Mouse (Mus musculus) layer of hippocampus, postnatal 10 days (tissue): ENCODE data around the gene C530008M17Rik. TPM values are rescaled to one million over a fixed set of nuclear protein-coding genes. Genes with fewer than 3 reads are reported as not detected.
A peak's percentile ranks its signal among the peaks of the same experiment; 100 is the strongest.

ENCODE experiments used
- DNase-seq, 2 experiments: peaks; one replicate each; pipeline ENCODE4 v3.0.0; 2021; ENCODE audit warnings: low spot score in 2 of 2
- total RNA-seq, 2 experiments: library from RNA; stranded (reverse); gene quantifications; 2 replicates each; pipeline ENCODE4 v1.2.3; 2021

Gene C530008M17Rik
- total RNA-seq, 2 experiments from 2014 or later = 197 to 205 TPM

DNA sequence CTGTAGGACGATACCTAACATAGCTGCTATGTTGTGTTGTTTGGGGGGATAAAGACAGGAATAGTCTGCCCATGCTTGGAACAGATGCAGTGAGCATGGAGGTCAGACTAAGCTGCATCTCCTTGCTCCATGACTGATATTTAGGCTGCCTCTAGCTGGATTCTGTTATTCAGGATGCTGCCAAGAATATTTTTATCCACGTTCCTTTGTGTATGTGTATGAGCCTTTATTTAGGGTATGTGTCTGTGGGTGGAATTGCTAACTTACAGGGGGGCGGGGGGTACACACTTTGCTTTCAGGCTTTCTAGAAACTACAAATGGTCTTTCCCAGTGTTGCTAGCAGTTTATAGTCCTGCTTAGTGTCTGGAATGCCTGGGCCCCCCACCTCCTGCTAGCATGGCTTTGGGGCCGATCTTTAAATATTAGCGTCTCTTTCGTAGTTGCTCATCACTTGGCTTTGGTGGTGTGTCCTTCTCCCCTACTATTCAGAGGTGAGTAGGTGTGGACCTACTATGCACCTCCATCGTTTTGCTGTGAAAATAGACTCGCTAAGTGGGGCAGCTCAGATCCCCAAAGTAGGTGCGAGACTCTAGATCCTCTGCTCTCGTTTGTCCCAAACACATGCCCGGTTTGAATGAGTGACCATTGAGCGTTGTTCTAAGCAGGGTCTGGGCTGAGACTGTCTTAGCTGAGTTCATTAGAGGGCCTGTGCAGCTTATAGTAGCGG is 45.0 kb downstream of the C530008M17Rik start:
- no peak for DNase-seq

DNA sequence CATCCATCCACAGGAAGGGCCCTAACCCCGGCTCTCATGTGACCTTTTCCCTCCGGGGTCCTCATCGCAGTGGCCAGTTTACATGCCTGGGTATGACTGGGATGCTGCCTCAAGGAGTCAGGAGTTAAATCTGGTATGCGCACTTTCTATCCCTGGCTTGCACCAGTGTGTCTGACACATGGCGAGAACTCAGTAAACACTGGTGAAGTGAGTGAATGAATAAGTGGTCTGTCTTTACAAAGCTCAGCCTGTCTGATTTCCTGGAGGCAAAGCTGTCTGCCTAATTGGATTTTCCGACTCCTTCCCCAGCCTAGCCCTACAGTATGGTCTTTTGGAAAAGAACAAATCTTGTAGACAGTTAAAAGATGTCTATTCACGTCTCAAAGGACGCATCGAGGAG is 45.8 kb downstream of the C530008M17Rik start:
- no peak for DNase-seq

DNA sequence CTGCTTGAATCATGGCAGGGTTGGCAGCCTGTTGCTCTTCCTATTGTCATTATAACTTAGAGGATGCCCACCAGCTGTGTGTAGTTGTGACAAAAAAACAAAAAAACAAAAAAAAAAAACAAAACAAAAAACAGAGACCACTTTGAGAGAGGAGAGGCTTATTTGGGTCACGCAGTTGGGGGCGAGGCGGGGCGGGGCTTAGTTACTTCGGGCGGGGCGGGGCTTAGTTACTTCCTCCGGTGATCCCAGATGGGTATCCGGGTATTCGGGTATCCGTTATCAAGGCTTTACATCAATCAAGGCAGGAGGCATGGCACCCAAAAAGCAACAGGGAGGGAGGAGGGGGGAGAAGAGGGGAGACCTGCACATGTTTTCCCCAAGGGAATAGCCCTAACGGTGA is 46.3 kb downstream of the C530008M17Rik start:
- no peak for DNase-seq

DNA sequence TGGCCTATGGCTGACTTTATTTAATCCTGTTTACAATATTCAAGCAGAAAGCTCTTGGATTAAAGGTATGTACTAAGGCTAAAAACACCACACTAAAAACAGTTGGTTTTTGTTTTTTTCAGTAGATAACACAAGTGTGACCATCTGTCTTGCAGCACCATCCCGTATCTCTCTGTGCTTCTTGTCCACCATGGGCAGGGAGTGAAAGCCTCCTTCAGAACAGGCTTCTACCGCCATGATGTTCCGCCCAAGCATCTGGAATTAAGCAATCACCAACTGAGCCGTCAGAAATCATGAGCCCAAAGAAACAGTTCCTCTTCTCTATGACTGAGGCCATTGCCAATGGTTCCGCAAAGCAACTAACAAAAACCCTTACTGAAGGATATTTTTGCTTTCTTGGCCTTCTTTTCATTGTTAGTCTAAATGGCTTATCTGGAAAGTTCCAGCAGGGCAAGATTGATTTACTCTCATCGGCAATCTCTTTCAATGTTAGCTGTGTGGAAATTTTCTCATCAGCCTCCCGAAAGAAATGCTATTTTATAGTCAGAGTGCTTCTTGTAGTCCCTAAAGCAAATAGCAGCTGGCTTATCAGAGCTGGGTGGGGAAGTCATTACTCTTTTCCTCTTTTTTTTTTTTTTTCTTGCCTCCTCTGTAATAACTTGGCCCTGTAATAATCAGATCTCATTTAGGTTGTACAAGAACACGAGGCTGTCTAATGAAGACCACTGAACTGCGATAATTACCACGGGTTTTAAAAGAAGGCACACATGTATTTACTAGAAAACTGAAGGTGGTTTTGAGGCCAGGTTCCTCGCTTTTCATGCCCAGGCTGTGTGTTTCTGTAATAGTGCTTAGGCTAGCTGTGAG is 49.2 kb downstream of the C530008M17Rik start:
- no peak for DNase-seq

DNA sequence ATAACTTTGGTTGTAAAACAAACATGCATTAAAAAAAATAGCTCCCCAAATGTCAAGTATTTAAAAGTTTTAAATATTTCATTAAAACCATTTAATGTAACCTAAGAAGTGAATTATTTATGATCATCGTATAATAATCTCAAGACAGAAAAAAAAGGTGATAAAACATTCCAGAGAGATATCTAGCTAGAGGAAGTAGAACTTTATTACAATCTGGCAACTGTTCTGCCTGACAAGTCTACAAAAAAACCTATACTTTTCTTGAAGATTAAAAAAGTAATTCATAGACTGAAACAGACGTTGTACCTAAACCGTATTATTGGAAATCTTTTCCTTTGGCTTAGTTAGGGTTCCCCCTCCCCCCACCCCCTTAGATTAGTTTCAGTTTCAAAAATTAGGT is 50.8 kb downstream of the C530008M17Rik start:
- no peak for DNase-seq

DNA sequence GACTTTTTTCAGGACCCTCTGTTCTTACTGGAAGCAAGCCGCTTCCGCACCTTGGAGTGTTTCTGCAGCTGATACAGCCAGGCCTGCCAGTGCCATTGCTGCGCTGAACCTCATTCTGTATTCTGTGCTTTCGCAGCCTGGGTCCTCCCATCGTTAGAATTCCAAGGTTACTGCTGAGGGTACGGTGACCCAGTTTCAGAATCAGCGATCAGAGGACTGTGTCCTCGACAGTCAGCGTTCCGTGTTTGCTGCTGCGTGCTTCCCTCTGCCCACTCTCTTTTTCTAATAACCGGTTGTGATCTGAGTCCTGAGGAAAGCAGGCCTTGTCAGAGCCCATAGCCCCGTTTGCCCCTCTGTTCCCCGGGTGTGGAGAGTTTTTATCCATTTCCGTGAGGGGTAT is 51.7 kb downstream of the C530008M17Rik start:
- no peak for DNase-seq

DNA sequence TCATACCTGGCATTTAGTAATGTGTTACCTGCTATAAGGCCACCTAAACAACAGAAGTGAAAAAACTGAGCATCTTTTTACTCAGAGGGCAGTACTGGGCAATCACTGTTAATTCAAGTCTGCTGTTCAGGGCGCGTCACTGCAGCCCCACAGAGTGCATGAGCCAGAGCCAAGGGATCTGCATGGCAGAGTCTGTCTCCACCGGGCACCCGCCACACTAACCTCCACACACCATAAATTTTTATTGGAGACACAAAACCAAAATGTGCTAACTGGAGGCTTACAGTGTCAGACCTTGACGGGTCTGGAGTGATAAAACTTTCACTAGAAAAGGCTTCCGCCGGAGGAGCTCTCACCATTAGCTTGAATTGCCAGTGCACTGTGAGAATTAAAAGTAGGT is 57.4 kb downstream of the C530008M17Rik start:
- DNase-seq = no peak

DNA sequence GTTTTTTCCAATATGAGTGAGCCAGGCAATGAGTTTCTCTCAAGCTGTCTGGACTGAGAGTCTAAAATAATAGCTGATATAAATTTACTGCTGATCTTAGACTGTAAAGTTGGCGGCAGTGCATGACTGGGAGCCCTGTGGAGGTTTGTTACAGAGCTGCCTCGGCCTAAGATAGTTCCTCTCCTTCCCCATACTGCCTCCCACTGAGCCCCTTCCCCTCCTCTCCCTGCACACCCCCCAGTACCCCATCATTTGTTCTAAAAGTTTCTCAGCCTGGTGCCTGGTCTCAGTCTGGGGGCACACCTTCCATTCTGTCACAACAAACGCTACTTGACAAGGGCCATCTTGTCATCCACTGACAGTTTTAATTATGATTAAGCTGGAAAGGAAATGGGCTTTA is 63.6 kb downstream of the C530008M17Rik start:
- no peak for DNase-seq

DNA sequence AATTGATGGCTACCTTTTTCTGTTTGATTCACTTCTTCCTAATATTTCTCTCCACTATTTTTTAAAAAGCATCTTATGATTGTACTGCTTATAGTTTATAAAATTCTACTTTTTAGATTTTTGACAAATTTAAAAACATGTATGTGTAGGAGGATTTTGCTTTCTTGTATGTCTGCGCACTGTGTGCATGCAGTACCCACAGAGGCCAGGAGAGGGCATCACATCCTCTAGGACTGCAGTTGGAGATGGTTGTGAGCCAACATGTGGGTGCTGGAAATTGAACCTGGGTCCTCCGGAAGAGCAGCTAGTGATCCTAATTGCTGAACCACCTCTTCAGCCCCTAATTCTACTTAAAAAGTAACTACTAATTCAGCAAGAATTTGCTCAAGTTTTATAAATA is 68.6 kb downstream of the C530008M17Rik start:
- no peak for DNase-seq

DNA sequence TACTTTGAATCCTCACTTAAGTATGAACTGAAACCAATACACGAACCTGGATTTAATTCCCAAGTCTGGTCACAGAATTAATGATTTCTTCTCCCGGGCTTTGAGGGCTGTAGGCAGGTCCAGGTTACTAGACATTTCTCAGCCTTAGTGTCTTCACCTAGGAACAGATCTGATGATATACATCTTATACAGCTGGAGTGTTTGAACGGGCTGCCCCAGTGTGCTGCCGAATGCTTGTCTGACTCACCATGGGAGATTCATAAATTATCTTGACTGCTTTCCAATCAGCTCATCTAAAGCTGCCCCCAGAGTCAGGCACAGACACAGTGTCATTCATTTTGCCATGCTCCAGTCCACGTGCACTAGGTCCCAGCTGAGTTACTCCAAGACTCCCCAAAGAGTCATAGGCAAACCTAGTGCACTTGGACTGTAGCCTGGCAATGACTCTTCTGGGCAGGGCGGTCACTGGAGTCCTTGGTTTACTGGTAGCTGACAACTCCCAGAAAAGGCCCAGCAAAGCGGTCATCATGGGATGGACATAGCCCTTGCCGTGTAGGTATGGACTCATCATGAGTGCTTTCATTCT is 70.3 kb downstream of the C530008M17Rik start:
- DNase-seq = no peak

DNA sequence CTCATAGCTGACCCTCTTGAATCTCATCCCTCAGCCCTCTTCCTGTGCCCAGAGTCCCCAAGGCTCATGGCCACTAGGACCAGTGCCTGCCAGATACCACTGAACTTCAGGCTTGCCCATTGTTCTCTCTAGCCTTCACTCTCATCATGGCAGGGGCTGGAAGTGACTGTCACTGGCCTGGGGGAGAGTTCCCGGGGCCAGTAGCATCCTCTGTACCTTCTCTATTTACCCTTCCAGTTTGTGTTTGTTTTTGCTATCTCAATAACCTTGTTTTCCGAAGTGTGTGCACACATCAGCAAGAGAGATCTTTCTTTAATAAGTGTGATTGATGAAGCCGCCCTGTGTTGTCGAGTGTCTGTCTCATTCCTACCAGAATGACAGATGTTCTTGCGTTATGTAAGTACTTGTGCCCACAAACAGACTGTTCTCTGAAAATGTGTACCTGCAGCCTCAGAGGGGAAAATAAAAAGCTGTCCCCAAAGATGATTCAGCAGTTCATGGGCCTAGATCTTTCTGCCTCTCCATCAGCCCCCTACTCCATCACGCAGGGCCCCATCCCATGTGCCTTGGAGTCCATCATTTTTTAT is 76.8 kb downstream of the C530008M17Rik start:
- no peak for DNase-seq

DNA sequence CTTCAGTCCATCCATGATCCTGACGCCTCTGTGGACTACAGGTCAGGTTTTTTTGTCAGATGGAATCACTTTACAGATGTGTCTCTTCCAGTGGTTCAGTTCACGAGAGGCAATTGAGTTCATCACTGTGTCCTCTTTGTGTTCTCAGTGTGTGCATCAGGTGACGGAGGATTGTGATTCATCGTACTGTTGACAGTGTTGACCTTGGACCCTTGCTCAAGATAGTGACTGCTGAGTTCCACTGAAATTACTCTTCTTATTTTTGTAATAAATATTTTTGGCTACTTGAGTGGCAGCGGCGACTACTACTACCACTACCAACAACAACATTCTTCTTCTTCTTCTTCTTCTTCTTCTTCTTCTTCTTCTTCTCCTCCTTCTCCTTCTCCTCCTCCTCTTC is 85.2 kb downstream of the C530008M17Rik start:
- no peak for DNase-seq

DNA sequence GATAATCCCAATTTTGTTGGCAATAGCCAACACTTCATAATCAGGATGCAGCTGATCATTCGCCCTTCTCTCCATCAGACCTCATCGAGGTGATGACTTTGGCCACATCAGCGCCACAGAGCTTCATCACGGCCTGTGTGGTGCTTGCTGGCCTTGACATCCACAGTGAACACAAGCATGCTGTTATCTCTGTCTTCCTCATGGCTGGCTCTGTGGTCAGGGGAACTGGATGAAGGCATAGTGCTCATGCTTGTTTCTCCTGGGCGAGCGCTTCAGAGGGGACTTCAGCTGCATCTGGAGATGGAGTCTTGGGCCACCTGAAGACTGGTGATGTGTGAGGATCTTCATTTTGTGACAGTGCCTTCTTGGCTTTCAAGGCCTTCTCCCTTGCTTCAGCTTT is 85.8 kb downstream of the C530008M17Rik start:
- no peak for DNase-seq

DNA sequence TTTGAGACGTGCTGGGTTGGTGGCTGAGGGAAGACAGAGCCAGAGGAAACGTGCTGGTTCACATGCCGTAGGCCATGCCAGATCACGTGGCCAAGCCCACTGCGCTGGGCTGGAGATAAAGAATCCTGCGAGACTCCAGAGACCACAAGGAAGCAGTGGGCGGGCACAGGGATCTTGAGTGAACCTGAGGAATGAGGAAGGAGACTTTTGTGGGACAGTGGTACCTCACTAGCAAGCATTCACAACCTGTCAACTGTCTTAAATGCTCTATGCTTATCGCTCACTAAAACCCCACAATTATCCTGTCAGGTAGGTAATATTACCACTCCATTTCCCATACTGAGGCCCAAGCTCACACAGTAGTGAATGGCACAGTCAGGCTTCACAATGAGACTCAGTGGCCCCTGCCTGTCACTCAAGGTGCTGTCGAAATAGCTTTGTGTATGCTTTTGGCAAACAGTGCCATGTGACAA is 88.5 kb downstream of the C530008M17Rik start:
- no peak for DNase-seq

DNA sequence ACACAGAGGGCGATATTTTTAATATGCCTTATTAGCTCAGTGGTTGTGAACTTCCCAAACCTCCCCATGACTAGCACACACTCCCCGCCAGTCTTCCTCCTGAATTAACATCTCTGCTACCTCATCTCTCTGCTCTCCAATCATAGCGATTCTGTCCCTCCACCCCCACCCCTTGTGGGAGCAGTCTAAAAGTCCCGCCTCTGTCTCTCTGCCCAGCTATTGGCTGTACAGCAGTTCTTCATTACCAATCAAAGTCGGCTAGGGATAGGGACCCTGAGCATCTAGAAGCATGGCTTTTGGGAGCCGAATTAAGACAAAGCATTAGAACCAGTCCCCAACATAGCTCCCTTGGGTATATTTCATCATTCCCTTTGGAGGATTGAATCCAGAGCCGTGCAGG is 91.5 kb downstream of the C530008M17Rik start:
- no peak for DNase-seq

DNA sequence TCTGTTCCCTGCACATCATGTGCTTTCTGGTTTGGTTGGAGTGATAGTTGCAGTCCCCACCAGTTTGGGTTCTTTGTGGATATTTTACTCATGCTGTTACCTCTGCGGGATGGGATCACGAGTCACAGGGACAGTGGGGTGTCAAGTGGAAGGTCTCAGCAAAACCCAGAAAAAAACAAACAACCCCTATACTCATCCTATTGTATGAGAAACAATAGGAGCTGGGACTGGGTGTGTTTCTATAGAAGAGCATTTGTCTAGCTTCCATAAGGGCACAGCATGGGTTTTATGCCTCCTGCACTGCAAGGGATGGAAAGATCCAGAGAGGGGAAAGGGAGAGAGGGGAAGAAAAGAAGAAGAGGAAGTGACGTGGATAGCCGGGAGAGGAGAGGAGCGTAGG is 96.0 kb downstream of the C530008M17Rik start:
- DNase-seq = no peak

DNA sequence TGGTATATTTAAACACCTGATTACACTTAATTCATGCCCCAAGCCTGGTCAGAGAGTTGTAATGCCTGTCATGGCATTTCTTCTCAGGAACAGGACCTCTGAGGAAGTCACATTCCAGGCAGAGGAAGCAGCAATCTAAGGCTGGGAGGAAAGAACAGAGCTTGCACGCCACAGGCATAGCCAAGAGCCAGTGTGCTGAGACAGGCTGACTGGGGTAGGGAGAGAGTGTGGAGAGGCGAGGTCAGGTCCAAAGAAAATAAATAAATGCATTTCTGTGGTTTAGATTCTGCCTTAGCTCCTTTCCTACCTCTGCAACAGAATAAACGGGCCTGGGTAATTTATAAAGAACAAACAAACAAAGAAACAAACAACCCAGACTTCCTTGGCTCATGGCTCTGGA is 104.0 kb downstream of the C530008M17Rik start:
- DNase-seq = no peak

DNA sequence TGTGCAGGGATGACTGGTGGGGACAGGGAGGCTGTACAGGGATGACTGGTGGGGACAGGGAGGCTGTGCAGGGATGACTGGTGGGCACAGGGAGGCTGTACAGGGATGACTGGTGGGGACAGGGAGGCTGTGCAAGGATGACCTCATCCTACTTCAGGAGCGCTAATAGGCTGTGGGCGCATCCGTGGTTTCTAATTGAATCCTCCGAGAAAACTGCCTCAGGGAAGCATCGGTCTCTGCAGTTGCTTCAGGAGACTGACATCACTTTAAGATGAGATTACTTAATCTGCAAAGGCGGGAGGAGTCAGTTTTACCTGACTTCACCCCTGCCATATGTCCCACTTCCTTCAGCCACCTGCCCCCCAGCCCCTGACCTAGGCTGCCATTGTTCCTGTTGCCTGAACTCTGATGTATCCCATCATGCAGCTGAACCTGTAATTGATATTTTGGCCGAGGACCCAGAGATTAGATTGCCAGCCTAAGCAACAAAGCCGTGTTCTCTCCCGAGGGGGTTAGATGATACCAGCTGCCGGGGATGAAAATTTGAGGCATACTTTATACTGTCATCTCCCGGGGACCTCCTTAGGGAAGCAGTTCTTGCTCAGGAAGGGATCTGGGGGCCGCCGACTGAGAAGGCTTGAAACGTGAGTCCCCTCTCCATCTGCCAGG is 105.9 kb downstream of the C530008M17Rik start:
- no peak for DNase-seq

DNA sequence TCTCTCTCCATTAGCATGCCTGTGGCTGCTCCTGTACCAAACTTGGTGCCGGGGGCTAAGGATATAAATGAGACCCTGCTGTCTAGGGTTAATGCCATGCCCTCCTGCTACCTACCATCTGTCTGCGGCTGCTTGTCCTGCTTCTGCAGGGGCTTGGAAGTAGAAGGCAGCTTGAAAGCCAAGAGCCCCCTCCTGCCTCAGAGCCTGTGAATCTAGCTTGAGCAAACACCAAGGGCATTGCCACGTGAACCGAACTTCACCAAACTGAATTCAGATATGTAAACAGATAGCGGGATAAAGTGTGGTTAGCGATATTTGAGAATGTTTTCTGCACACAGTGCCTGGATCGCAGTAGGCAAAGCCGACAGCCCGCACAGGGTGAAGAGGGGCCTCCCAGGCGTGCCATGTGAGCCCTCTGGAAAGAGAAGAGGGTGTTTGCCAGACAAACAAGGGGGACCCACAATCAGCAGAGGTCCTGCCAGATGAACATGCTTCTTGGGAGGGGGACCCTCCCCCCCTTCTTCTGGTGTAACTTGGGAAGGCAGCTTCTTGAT is 106.9 kb downstream of the C530008M17Rik start:
- peak in 1 of 2 experiments; percentile 18 for DNase-seq

DNA sequence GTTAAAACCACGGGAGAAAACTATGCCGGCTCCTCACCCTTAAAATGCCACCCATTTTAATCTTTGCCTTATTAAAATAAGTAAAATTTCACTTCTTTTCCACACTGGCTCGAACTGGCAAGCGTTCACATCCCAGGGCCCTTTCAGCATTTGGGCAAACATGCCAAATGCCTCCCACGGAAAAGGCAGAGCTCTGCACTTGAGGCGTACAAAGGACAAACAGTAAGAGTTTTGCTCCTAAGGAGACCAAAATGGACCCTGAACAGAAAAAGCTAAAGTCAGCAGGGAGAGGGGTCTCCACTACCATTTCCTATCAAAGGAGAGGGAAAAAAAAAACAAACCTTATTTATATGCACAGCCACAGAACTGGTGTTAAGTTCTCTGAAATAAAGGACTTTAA is 107.4 kb downstream of the C530008M17Rik start:
- peak in 1 of 2 experiments; percentile 41 for DNase-seq

DNA sequence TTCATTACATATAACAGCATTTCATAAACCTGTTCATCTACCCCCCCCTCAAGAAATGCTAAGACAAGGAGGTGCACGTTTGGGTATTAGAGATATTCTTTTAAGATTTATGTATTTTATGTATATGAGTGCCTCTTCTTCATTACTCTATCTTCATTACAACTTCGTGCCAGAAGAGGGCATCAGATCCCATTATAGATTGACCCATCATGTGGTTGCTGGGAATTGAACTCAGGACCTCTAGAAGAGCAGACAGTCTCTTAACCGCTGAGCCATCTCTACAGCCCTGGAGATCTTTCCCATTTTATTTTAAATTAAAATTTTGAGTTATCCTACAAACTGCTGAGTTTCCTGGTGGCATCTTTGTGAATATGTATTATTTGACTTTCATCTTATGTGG is 112.7 kb downstream of the C530008M17Rik start:
- no peak for DNase-seq
